Mouse (Mus musculus) left cerebral cortex, postnatal 25 days (tissue): Measurements from ENCODE around the gene Mcts2. TPM values are rescaled to one million over a fixed set of nuclear protein-coding genes. Genes with fewer than 3 reads are reported as not detected.
"Not testable (repeated sequence)": the region's sequence is repeated elsewhere in the genome, so short reads cannot be mapped to it uniquely, and the experiment has no call there.

Source experiments
- DNase-seq, 2 experiments: peaks; one replicate each; pipeline ENCODE4 v3.0.0; 2022; ENCODE audit warnings: low spot score in 2 of 2, mixed read lengths in 1 of 2
- intact Hi-C: fragments of 180-260 bp; cut with DNase I; formaldehyde crosslinking; loops from one replicate; pipeline ENCODE4 v1.15.1; 2025
- total RNA-seq, 2 experiments: library from RNA; stranded (reverse); gene quantifications; 2 replicates each; pipeline ENCODE4 v1.2.3; 2021

Mcts2 gene
- total RNA-seq, result 10 to 100 TPM; 21.3 to 24.5 TPM

GRCm38 (mm10) chr2:152686806-152687267, at the start of gene Mcts2:
Gene Mcts2, plus strand, starts transcription at chr2:152687035.
- intact Hi-C loops, result no loop called here
- peak; percentile 92 to 97 for DNase-seq

GRCm38 (mm10) chr2:152637381-152637780, 49.5 kb upstream of the Mcts2 start:
- intact Hi-C loops, result no loop called here
- DNase-seq, result no peak

- intact Hi-C loops, result no loop called here
- no peak for DNase-seq
These were observed 48.0 kb upstream of the Mcts2 start for GRCm38 (mm10) chr2:152638865-152639264.

GRCm38 (mm10) chr2:152639406-152640113, 47.3 kb upstream of the Mcts2 start:
- intact Hi-C loops, result no loop called here
- DNase-seq, result no peak

GRCm38 (mm10) chr2:152652901-152653620, 33.8 kb upstream of the Mcts2 start:
- intact Hi-C loops, result no loop called here
- DNase-seq, result no peak

- intact Hi-C loops, result no loop called here
- DNase-seq, result peak; percentile 83 to 93
These were observed 32.7 kb upstream of the Mcts2 start for GRCm38 (mm10) chr2:152653874-152654715.

GRCm38 (mm10) chr2:152657398-152657797, 29.4 kb upstream of the Mcts2 start:
- no peak for DNase-seq
- intact Hi-C loops, result loop anchor here (1.0 kb wide), 1 partner anchor 42 kb away; no protein-coding TSS in a partner anchor

GRCm38 (mm10) chr2:152661163-152661562, 25.7 kb upstream of the Mcts2 start:
- intact Hi-C loops, result no loop called here
- no peak for DNase-seq

- intact Hi-C loops, DNase-seq: not testable (repeated sequence)
These were observed 20.6 kb upstream of the Mcts2 start for GRCm38 (mm10) chr2:152666191-152666590.

- intact Hi-C loops, result no loop called here
- DNase-seq, result peak; percentile 94 to 95
These were observed 17.6 kb upstream of the Mcts2 start, which contains the start of gene H13 for GRCm38 (mm10) chr2:152669256-152669638. Gene H13, plus strand, starts transcription at chr2:152669461.

GRCm38 (mm10) chr2:152669639-152670484, 17.0 kb upstream of the Mcts2 start:
- intact Hi-C loops, result loop anchor here (5.0 kb wide), 1 partner anchor 258 kb away; no protein-coding TSS in a partner anchor
- peak in 1 of 2 experiments; percentile 39 for DNase-seq

- intact Hi-C loops, result loop anchor here (5.0 kb wide), 1 partner anchor 259 kb away; no protein-coding TSS in a partner anchor
- no peak for DNase-seq
These were observed 15.7 kb upstream of the Mcts2 start for GRCm38 (mm10) chr2:152670983-152671641.

- DNase-seq, result peak; percentile 58 to 77
- intact Hi-C loops, result loop anchor here (5.0 kb wide), 1 partner anchor 259 kb away; no protein-coding TSS in a partner anchor
These were observed 15.2 kb upstream of the Mcts2 start for GRCm38 (mm10) chr2:152671642-152671999.

- intact Hi-C loops, result loop anchor here (5.0 kb wide), 1 partner anchor 260 kb away; no protein-coding TSS in a partner anchor
- DNase-seq, result no peak
These were observed 14.7 kb upstream of the Mcts2 start for GRCm38 (mm10) chr2:152672166-152672565.

GRCm38 (mm10) chr2:152674148-152674547, 12.7 kb upstream of the Mcts2 start:
- no peak for DNase-seq
- intact Hi-C loops, result loop anchor here (5.0 kb wide), 1 partner anchor 262 kb away; no protein-coding TSS in a partner anchor

GRCm38 (mm10) chr2:152675252-152675791, 11.5 kb upstream of the Mcts2 start:
- intact Hi-C loops, result no loop called here
- no peak for DNase-seq

- peak; percentile 47 to 69 for DNase-seq
- intact Hi-C loops, result loop anchor here (2.0 kb wide), 1 partner anchor 64 kb away; no protein-coding TSS in a partner anchor
These were observed 8.5 kb upstream of the Mcts2 start for GRCm38 (mm10) chr2:152678302-152678701.

- no peak for DNase-seq
- intact Hi-C loops, result loop anchor here (2.0 kb wide), 1 partner anchor 64 kb away; no protein-coding TSS in a partner anchor
These were observed 7.9 kb upstream of the Mcts2 start for GRCm38 (mm10) chr2:152678925-152679324.
